Mouse (Mus musculus) testis, postnatal 10 days (tissue): ENCODE results near the gene Gm26558.

Experiments used
- DNase-seq: peaks from one replicate; pipeline ENCODE4 v3.0.0; 2021; ENCODE audit warnings: low spot score

Gm26558 gene

GRCm38 (mm10) chr2:70661715-70662495, at the start of gene Gm26558:
Gene Gm26558 (minus strand): TSS chr2:70662108.
- no peak for DNase-seq

- DNase-seq, result no peak
Observed at GRCm38 (mm10) chr2:70710878-70711277, 49.0 kb upstream of the Gm26558 start.

- DNase-seq, result no peak
Observed at GRCm38 (mm10) chr2:70710236-70710635, 48.3 kb upstream of the Gm26558 start.

- no peak for DNase-seq
Observed at GRCm38 (mm10) chr2:70708986-70709730, 47.2 kb upstream of the Gm26558 start.

GRCm38 (mm10) chr2:70702403-70702802, 40.5 kb upstream of the Gm26558 start:
- DNase-seq, result no peak

GRCm38 (mm10) chr2:70701571-70701970, 39.7 kb upstream of the Gm26558 start:
- DNase-seq, result no peak

- no peak for DNase-seq
Observed at GRCm38 (mm10) chr2:70700851-70701250, 38.9 kb upstream of the Gm26558 start.

GRCm38 (mm10) chr2:70695712-70696111, 33.8 kb upstream of the Gm26558 start:
- no peak for DNase-seq

- DNase-seq, result no peak
Observed at GRCm38 (mm10) chr2:70690195-70690594, 28.3 kb upstream of the Gm26558 start.

- DNase-seq, result no peak
Observed at GRCm38 (mm10) chr2:70688454-70689078, 26.7 kb upstream of the Gm26558 start.

- DNase-seq, result no peak
Observed at GRCm38 (mm10) chr2:70682324-70682723, 20.4 kb upstream of the Gm26558 start.

- no peak for DNase-seq
Observed at GRCm38 (mm10) chr2:70673445-70674126, 11.7 kb upstream of the Gm26558 start.

GRCm38 (mm10) chr2:70672476-70672875, 10.6 kb upstream of the Gm26558 start:
- DNase-seq, result no peak

GRCm38 (mm10) chr2:70669896-70670295, 8.0 kb upstream of the Gm26558 start:
- DNase-seq, result no peak

- DNase-seq, result no peak
Observed at GRCm38 (mm10) chr2:70669241-70669640, 7.3 kb upstream of the Gm26558 start.

GRCm38 (mm10) chr2:70667016-70667415, 5.1 kb upstream of the Gm26558 start:
- DNase-seq, result no peak

- DNase-seq, result no peak
Observed at GRCm38 (mm10) chr2:70663764-70664163, 1.9 kb upstream of the Gm26558 start.

GRCm38 (mm10) chr2:70660887-70661714, 807 bp downstream of the Gm26558 start, which contains the start of gene Gorasp2:
Gene Gorasp2 (plus strand): TSS chr2:70661576.
- DNase-seq, result peak; percentile 97

- DNase-seq, result no peak
Observed at GRCm38 (mm10) chr2:70657083-70657482, 4.8 kb downstream of the Gm26558 start.

- DNase-seq, result no peak
Observed at GRCm38 (mm10) chr2:70651820-70652219, 10.1 kb downstream of the Gm26558 start.

GRCm38 (mm10) chr2:70649471-70649870, 12.4 kb downstream of the Gm26558 start:
- DNase-seq, result no peak
